In the genomic region with DNA sequence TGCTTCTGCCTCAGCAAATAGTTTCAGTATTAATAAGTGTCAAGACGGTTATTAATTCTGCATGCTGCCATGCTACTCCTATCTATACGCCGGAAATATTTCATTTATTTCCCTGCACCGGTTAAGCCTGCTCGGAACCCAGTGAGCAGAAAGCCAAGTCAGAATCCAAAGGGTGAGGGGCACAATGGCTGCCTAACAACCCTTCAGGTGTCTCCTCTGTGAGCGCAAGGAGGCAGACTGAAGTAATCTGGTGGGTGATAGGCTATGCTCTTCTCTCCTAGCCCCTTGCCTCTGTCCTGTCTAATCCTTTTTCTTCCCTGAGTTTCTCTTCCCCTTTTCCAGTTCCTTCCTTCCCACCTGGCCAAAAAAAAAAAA, we compare ENCODE assay signal across 8 mouse cellular contexts. TPM values are rescaled to one million over a fixed set of nuclear protein-coding genes. Genes with fewer than 3 reads are reported as not detected.
A peak's percentile ranks its signal among the peaks of the same experiment; 100 is the strongest.
DNase-seq lines count a peak whose midpoint lies in the region; ATAC-seq and TF ChIP-seq lines count a peak whose summit lies in the region.

No protein-coding gene starts in this region.

- peak overlapping the region; percentile 58; the same call in 1 of the 2 replicates for H3K9ac ChIP-seq in embryonic facial prominence, embryonic 14.5 days (ENCODE audit: low read depth, low read length)
- peak overlapping the region; percentile 49; the same call in 1 of the 2 replicates for H3K9ac ChIP-seq in limb, embryonic 11.5 days (ENCODE audit: low read length)
- H3K9ac ChIP-seq in neural tube, embryonic 14.5 days (replicated peaks; ENCODE audit: low read depth, low read length), result peak overlapping the region; percentile 54

- WGBS in embryonic facial prominence, embryonic 14.5 days, result under 1% methylated on average over 6 of the region's 6 CpGs
- 0% methylated on average over 6 of the region's 6 CpGs for WGBS in limb, embryonic 11.5 days
- 0% methylated on average over 6 of the region's 6 CpGs for WGBS in neural tube, embryonic 14.5 days

- TF ChIP-seq CTCF in layer of hippocampus, adult 2 months (conservative IDR thresholded peaks at IDR 0.05), result no peak

- H3K27me3 ChIP-seq in embryonic facial prominence, embryonic 14.5 days (replicated peaks; ENCODE audit: control insufficient read depth, insufficient read depth, low read length), result no peaks in the 10 kb centered on the region
- H3K27me3 ChIP-seq in limb, embryonic 11.5 days (ENCODE audit: control insufficient read depth, insufficient read depth, low read length), result peaks cover 3% of the 10 kb centered on the region; the same call in 1 of the 2 replicates
- no peaks in the 10 kb centered on the region for H3K27me3 ChIP-seq in neural tube, embryonic 14.5 days (ENCODE audit: control insufficient read depth, insufficient read depth, low read length)

- H3K27ac ChIP-seq in layer of hippocampus, adult 2 months, result peak overlapping the region; percentile 43; the same call in 1 of the 2 replicates
- H3K27ac ChIP-seq in embryonic facial prominence, embryonic 14.5 days (replicated peaks; ENCODE audit: low read depth, low read length), result no peak overlapping the region
- H3K27ac ChIP-seq in limb, embryonic 11.5 days (replicated peaks; ENCODE audit: low read depth, low read length), result no peak overlapping the region
- no peak overlapping the region for H3K27ac ChIP-seq in neural tube, embryonic 14.5 days (ENCODE audit: low read depth, low read length)

- H3K4me2 ChIP-seq in embryonic facial prominence, embryonic 14.5 days (ENCODE audit: low read depth, low read length), result peak overlapping the region; percentile 89
- peak overlapping the region; percentile 72 for H3K4me2 ChIP-seq in limb, embryonic 11.5 days (ENCODE audit: low read depth, severe bottlenecking)
- peak overlapping the region; percentile 69 for H3K4me2 ChIP-seq in neural tube, embryonic 14.5 days (ENCODE audit: low read depth, low read length)

- DNase-seq in layer of hippocampus, adult 2 months (ENCODE audit: low spot score in 2 of 2), result no peak
- no peak for DNase-seq in layer of hippocampus, adult 18-20 months (ENCODE audit: low spot score in 2 of 2)
- DNase-seq in embryonic facial prominence, embryonic 14.5 days (ENCODE audit: low spot score), result no peak
- DNase-seq in limb, embryonic 11.5 days (ENCODE audit: low spot score), result no peak
- DNase-seq in thymus, postnatal 0 days (ENCODE audit: low spot score), result no peak
- no peak for DNase-seq in frontal cortex, postnatal 36 days (ENCODE audit: low spot score in 2 of 2)
- DNase-seq in kidney, postnatal 14 days, result no peak

- no peaks in the 10 kb centered on the region for H3K36me3 ChIP-seq in embryonic facial prominence, embryonic 14.5 days (ENCODE audit: control insufficient read depth, insufficient read depth, low read length)
- H3K36me3 ChIP-seq in limb, embryonic 11.5 days (ENCODE audit: control insufficient read depth, insufficient read depth, low read length), result no peaks in the 10 kb centered on the region
- H3K36me3 ChIP-seq in neural tube, embryonic 14.5 days (ENCODE audit: control insufficient read depth, insufficient read depth, low read length), result no peaks in the 10 kb centered on the region

- H3K4me1 ChIP-seq in embryonic facial prominence, embryonic 14.5 days (ENCODE audit: control insufficient read depth, insufficient read depth, low read length), result peaks cover 4% of the 10 kb centered on the region; the same call in 1 of the 2 replicates
- H3K4me1 ChIP-seq in limb, embryonic 11.5 days (ENCODE audit: control insufficient read depth, insufficient read depth, low read length), result no peaks in the 10 kb centered on the region; the same call in none of the 2 replicates
- no peaks in the 10 kb centered on the region for H3K4me1 ChIP-seq in neural tube, embryonic 14.5 days (ENCODE audit: control insufficient read depth, insufficient read depth, low read length)

- peak; percentile 45; the same call in 1 of the 2 replicates for ATAC-seq in embryonic facial prominence, embryonic 14.5 days (ENCODE audit: low read depth)
- peak; percentile 67 for ATAC-seq in limb, embryonic 11.5 days (ENCODE audit: insufficient number of reproducible peaks, low FRiP score, low TSS enrichment, low read depth)
- no peak; the same call in 1 of the 2 replicates for ATAC-seq in neural tube, embryonic 14.5 days (ENCODE audit: low read depth)

- H3K4me3 ChIP-seq in layer of hippocampus, adult 2 months, result peak overlapping the region; percentile 63
- peak overlapping the region; percentile 50 for H3K4me3 ChIP-seq in embryonic facial prominence, embryonic 14.5 days (ENCODE audit: low read depth, low read length)
- peak overlapping the region; percentile 42 for H3K4me3 ChIP-seq in limb, embryonic 11.5 days (ENCODE audit: low read depth, low read length)
- peak overlapping the region; percentile 50 for H3K4me3 ChIP-seq in neural tube, embryonic 14.5 days (ENCODE audit: low read depth, low read length)

- H3K9me3 ChIP-seq in embryonic facial prominence, embryonic 14.5 days (ENCODE audit: control insufficient read depth, low read length), result no peaks in the 10 kb centered on the region
- H3K9me3 ChIP-seq in limb, embryonic 11.5 days (ENCODE audit: control insufficient read depth, low read length), result no peaks in the 10 kb centered on the region
- H3K9me3 ChIP-seq in neural tube, embryonic 14.5 days (ENCODE audit: control insufficient read depth, low read length), result no peaks in the 10 kb centered on the region

RNA-seq across cellular contexts. Expression of a gene that starts 17.3 kb away (rescaled TPM):
- total RNA-seq in layer of hippocampus, adult 2 months (2021), result 10 to 100 TPM; 52.8 to 55.9 TPM
- total RNA-seq in layer of hippocampus, adult 18-20 months (2021), result 10 to 100 TPM; 46.2 to 47.4 TPM
- polyA plus RNA-seq in embryonic facial prominence, embryonic 14.5 days (2014; fragmentation: Nextera tagmentation; extraction: Ambion mirVana), result 119 and 148 TPM in 2 replicates
- polyA plus RNA-seq in limb, embryonic 11.5 days (2014; fragmentation: Nextera tagmentation; extraction: Ambion mirVana), result 232 and 249 TPM in 2 replicates
- polyA plus RNA-seq in neural tube, embryonic 14.5 days (2014; fragmentation: Nextera tagmentation; extraction: Ambion mirVana), result 134 and 161 TPM in 2 replicates
- polyA plus RNA-seq in thymus, postnatal 0 days (2015; fragmentation: Nextera tagmentation; extraction: Ambion mirVana), result 84.0 and 157 TPM in 2 replicates

RNA-seq across cellular contexts. Expression of a gene that starts 27.8 kb away (rescaled TPM):
- 1 to 10 TPM; 2.9 to 3.5 TPM for total RNA-seq in layer of hippocampus, adult 2 months (2021)
- 1 to 10 TPM; 2.9 to 3.7 TPM for total RNA-seq in layer of hippocampus, adult 18-20 months (2021)
- polyA plus RNA-seq in embryonic facial prominence, embryonic 14.5 days (2014; fragmentation: Nextera tagmentation; extraction: Ambion mirVana), result 0.86 and 1.2 TPM in 2 replicates
- 0.78 and 1.1 TPM in 2 replicates for polyA plus RNA-seq in limb, embryonic 11.5 days (2014; fragmentation: Nextera tagmentation; extraction: Ambion mirVana)
- polyA plus RNA-seq in neural tube, embryonic 14.5 days (2014; fragmentation: Nextera tagmentation; extraction: Ambion mirVana), result 1.3 and 2.1 TPM in 2 replicates
- 0.39 and 0.52 TPM in 2 replicates for polyA plus RNA-seq in thymus, postnatal 0 days (2015; fragmentation: Nextera tagmentation; extraction: Ambion mirVana)
